Mouse (Mus musculus): Measurements from ENCODE around the gene Slc4a2. TPM values are rescaled to one million over a fixed set of nuclear protein-coding genes. Genes with fewer than 3 reads are reported as not detected.

Slc4a2 gene
- polyA plus RNA-seq, 2 experiments from 2014 or later: 12.2 to 13.3 TPM

DNA sequence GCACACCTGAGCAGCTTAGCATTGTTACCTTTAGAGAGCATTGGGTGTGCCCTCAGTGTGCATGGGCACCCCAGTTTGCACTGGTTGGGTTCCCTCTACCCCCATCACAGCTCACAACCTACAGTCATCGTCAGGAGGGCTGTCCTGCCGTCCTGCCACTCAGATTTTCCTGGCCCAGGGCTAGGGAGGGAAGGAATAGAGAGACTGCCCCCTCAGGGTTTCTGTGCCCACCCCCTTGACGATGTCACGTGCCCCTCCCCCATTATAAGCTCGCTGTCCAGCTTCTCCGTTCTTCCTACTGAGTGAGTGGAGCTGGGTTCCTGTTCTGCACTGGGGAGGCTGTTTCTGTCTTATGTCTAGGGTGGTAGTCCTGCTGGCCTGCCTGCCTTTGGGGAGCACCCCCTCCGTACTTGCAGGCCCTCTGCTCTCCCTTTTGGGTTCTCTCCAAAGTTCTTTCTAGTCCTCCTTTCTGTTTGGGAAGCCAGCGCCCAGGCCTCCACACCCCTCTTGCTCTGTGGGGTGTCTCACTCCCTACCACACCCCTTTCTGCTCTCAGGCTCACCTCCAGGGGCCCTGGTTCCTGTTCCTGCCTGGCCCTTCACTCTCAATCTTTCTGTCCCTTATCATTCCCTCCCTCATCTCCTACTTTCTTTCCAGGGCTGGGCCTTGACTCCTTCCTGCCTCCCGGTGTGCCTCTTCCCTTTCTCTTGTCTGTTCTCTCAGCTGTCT lies 3.1 kb downstream of the Slc4a2 start:
- no peak for ATAC-seq

DNA sequence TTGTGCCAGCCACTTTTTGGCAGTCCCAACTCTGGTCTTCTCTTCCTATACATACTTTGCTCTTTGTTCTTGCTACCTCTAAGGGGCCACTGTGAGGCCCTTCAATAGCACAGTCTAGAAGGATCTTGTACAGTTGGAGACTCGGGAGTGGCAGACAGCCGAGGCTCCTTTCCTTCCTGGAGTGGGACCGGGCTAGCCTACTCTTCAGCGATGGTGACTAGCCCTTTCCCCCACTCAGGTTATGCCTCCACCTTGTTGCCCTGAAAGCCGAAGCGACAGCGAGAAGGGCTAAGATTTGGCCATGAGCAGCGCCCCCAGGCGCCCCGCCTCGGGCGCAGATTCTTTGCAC lies 3.6 kb downstream of the Slc4a2 start:
- ATAC-seq: no peak

DNA sequence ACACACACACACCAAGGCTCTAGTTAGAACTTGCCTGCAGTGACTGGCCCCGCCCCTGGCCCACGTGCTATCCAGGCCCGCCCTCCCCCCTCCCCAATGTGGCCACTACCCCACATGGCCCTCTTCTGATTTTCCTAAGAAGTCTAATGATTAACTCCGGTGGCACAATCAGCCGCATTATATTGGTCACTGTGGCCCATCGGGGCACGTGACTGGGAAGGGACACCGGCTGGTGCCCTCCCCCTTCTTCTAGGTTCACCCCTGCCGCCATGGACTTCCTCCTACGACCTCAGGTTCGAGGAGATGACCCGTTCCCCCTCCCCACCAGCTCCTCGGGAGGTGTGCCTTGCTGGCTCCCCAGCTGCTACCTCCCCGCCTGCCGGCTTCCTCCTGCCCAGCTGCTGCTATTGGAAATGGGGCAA lies 4.4 kb downstream of the Slc4a2 start:
- no peak for ATAC-seq

- no peak for ATAC-seq
Measured at GRCm38 (mm10) chr5:24428596-24428995, 5.0 kb downstream of the Slc4a2 start.

GRCm38 (mm10) chr5:24433993-24434392 lies 10.4 kb downstream of the Slc4a2 start:
- no peak for ATAC-seq

DNA sequence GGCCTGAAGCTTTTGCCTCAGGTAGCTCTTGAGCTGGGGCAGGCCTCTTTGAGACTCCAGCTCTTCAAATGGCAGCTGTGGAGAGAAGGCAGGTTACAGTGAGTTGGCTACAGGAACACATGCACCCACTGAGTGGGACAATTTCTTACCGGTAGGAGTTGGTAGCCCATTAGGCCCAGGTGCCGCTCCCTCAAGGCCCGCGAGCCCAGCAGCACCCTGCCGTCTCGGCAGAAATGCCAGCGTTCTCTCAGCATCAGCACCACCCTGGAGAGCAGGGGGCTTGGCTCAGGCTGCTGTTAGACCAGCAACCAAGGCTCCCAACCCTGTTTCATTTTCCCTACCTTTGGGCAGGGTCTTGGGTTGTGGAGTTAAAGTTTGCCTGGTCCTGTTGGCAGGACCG lies 17.6 kb downstream of the Slc4a2 start:
- no peak for ATAC-seq

GRCm38 (mm10) chr5:24442029-24442428 lies 18.4 kb downstream of the Slc4a2 start:
- no peak for ATAC-seq

- no peak for ATAC-seq
Measured at GRCm38 (mm10) chr5:24443204-24443603, 19.6 kb downstream of the Slc4a2 start.

DNA sequence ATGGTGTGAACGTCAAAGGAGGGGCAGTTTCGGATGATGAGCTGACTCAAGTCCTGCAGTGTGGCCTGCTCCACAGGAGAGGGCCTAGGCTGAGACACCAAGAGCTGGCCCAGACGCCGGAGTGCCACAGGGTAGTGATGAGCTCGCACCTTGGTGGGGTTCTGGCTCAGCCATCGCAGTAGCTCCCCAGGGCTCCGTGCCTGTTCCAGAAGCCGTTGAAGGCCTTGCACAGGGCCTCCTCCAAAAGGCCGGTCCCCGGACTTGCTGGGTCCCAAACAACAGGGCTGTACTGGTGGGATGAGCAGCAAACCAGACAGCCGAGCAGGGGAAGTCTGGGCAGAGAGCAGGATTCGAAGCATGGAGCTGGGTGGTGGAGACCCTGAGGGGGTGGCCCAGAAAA lies 20.3 kb downstream of the Slc4a2 start:
- no peak for ATAC-seq

GRCm38 (mm10) chr5:24444746-24445427 lies 21.2 kb downstream of the Slc4a2 start, which contains the start of gene Fastk:
Gene Fastk (minus strand): TSS chr5:24445287.
- peak; percentile 63 for ATAC-seq

DNA sequence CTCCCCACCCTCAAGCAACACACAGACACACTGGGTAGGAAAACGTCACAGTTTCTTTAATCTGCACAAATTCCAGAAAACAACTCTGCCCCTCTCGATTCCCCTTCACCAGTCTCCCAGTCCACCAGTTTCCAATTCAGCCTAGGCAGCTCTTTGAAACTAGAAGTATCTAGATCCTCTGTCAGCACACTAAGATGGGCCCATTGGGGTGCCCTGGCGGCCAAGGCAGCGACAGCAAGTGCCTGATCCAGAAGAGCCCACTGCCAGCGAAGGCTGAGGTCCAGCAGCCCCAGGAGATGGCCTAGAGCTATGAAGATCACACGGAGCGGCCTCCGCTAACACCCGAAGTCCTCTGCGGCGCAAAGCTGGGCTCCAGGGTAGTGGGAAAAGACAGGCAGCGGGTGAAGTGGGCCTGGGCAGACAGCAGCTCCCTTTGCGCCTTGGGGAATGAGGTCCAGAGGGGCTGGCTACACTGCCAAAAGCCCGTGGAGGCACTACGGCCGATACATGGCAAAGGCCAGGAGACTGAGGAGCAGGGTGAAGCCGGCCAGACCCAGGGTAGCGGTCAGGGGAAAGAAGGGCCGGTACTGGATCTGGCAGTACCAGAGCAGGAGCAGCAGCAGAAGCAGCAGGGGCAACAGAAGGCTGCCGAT lies 21.9 kb downstream of the Slc4a2 start:
- no peak for ATAC-seq

DNA sequence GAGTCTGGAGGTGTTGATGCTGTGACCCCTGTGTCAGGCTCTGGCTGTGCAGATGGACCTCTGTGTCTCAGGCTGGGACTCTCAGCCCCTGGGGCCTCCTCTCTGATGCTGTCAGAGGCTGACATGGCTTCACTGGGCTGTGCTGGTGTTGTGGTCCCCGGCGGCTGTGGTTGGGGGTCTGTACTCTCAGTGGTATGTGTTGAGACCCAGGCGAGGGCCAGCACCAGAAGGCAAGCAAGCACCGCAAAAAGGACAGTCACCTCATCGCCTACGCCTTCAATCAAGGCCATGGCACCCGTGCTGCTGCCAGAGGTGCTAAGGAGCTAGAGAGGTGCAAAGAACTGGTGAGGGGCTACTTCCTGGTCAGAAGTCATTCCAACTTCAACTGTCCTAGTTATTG lies 23.0 kb downstream of the Slc4a2 start:
- no peak for ATAC-seq

- ATAC-seq: peak; percentile 68
Measured at GRCm38 (mm10) chr5:24447624-24448298, 24.1 kb downstream of the Slc4a2 start, which contains the start of gene Tmub1. Gene Tmub1 (minus strand): TSS chr5:24447854.

DNA sequence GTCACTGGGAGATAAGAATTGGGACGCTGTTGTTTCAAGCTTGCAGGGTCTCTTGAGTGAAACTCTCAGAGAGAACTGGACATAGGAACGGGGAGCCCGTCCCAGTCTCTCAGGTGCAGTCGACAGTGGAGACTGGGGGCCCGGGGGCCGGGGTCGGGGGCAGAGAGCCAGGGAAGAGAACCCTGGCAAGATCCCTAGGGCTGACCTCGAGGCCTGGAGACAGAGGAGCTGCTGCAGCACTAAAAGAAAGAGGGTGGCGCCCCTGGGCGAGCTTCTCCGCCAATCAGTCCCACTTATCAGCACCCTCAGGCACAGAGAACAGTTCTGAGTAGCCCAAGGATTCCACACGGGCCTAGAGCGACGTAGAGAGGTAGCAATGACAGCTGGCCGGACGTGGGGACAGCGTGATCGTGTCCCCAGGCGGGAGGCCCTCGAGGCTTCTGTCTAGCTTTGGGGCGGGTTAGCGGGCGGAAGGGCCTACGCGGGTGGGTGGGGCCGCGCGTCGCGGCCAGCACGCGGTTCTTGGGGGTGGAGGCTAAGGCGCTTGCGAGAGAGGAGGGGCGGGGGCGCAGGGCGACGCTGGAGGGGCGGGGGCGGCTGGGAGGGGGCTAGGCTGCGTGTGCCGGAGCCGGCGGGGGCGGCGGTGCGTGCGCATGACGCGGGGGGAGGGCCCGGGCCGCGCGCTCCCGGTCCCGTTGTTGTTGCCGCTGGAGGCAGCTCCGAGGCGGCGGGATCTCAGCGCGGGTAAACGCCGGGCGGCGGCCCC lies 27.8 kb downstream of the Slc4a2 start:
- ATAC-seq: peak; percentile 71

DNA sequence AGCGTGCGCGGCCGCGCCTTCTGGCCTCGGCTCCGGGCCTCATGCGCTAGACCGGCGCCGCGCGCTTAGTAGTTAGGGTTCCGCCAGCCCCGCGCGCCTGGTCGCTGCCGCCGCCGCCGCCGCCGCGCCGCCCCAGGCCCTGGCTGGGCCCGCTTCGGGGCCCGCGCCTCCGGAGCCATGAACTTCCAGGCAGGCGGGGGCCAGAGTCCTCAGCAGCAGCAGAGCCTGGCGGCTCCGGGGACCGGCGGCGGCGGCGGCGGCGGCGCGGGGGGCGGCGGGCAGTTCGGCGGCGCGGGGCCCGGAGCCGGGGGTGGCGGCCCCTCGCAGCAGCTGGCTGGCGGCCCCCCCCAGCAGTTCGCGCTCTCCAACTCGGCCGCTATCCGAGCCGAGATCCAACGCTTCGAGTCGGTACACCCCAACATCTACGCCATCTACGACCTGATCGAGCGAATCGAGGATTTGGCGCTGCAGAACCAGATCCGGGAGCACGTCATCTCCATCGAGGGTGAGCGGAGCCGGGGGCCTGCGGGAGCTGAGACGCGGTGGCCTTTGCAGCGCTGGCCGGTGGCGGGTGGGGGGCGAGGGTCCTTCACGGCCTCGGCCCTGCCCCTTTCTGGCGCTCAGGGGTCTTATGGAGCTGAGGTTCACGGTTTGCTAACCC lies 28.5 kb downstream of the Slc4a2 start, which contains the start of gene Agap3:
Agap3 (plus strand) TSS at position 148 of the 661 bp plus-strand sequence.
- ATAC-seq: no peak

- no peak for ATAC-seq
Measured at GRCm38 (mm10) chr5:24452691-24453233, 29.1 kb downstream of the Slc4a2 start.

DNA sequence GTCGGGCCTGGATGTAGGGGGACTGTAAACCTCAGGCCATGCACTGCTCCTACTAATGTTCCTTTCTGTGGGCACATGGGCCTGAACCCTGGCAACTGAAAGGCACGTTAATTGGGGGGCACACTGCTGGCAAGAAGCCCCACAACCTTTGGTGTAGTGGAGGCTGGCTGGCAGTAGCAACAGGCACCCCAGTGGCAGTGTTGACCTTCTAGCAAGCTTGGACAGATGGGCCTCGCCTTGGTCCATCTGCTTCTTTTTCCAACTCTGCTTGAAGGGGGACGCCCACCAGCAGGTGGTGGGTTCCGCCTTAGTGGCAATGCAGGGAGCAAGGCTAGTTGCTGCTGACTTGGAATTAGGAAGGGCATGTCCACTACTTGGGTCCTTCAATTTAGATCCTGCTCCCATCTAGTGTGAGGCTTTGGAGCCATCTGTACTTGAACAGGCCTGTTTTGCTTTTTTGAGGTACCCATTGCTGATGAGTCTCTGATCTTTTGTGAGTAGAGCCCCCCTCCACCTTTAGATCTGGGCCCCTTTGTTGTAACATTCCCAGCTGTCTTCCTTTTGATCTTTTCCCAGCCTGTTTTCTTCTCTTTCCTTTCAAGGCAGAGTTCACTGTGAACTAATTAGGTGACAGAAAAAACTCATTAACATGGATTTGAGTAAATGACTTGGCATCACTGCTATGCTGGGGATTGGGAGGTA lies 29.8 kb downstream of the Slc4a2 start:
- no peak for ATAC-seq

- ATAC-seq: no peak
Measured at GRCm38 (mm10) chr5:24453985-24454303, 30.3 kb downstream of the Slc4a2 start.

GRCm38 (mm10) chr5:24455076-24455475 lies 31.4 kb downstream of the Slc4a2 start:
- no peak for ATAC-seq

DNA sequence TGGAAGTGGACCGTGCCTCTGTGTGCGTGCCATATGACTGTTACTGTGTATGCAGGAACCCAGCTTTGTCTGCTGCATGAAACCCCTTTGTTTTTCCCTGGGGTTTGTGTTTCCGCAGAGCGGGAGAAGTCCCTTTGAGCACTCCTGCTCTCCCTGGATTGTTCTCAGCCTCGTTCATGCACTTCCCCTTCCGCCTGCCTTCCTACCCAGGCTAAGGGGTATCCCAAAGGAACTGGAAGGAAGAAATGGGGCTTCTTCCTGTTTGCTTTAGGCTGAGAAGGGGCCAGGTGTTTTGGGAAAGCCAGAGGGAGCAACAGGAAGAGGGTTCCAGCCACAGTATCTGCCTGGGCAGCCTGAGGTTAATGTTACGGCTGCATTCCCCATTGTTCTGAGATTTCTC lies 32.0 kb downstream of the Slc4a2 start:
- no peak for ATAC-seq

- no peak for ATAC-seq
Measured at GRCm38 (mm10) chr5:24466762-24467161, 43.1 kb downstream of the Slc4a2 start.

Data from activated CD4-positive, CD25-positive, alpha-beta regulatory T cell, adult 4 months (primary cell).